Mouse (Mus musculus) intestine, embryonic 14.5 days (tissue): ENCODE measurements around the gene Pfkm. TPM values are rescaled to one million over a fixed set of nuclear protein-coding genes. Genes with fewer than 3 reads are reported as not detected.

Source experiments
- ATAC-seq: fragments of 200-750 bp; cut with Nextera tagmentation; replicated peaks from 2 replicates; pipeline ENCODE4 v1.8.0; 2017; ENCODE audit warnings: low read depth, moderate number of reproducible peaks, moderate TSS enrichment, moderate library complexity; ENCODE audit not compliant: low FRiP score, low TSS enrichment
- DNase-seq: peaks from one replicate; pipeline ENCODE4 v3.0.0-alpha.2; 2018; ENCODE audit warnings: low spot score
- H3K27ac ChIP-seq: fragments of 300-500 bp; sonication (generic); 2 replicates; pipeline ENCODE4 v1.5.1; 2014; ENCODE audit warnings: low read depth, mild to moderate bottlenecking, control low read depth
- H3K27me3 ChIP-seq: fragments of 300-500 bp; sonication (generic); replicated peaks from 2 replicates; pipeline ENCODE4 v1.6.1; 2014; ENCODE audit warnings: low read length, control low read depth; ENCODE audit not compliant: control insufficient read depth, insufficient read depth
- H3K36me3 ChIP-seq: fragments of 300-500 bp; sonication (generic); 2 replicates; pipeline ENCODE4 v1.6.1; 2014; ENCODE audit warnings: low read length, control low read depth; ENCODE audit not compliant: control insufficient read depth, insufficient read depth
- H3K4me1 ChIP-seq: fragments of 300-500 bp; sonication (generic); replicated peaks from 2 replicates; pipeline ENCODE4 v1.6.1; 2014; ENCODE audit warnings: low read length, control low read depth, mixed read lengths; ENCODE audit not compliant: control insufficient read depth, insufficient read depth
- H3K4me2 ChIP-seq: fragments of 300-500 bp; sonication (generic); 2 replicates; pipeline ENCODE4 v1.6.1; 2014; ENCODE audit warnings: low read length
- H3K4me3 ChIP-seq: fragments of 300-500 bp; sonication (generic); 2 replicates; pipeline ENCODE4 v1.5.1; 2014; ENCODE audit warnings: low read depth, low read length, control low read depth, mixed read lengths
- H3K9ac ChIP-seq: fragments of 300-500 bp; sonication (generic); 2 replicates; pipeline ENCODE4 v1.6.1; 2014; ENCODE audit warnings: mild to moderate bottlenecking, low read length
- H3K9me3 ChIP-seq: fragments of 300-500 bp; sonication (generic); 2 replicates; pipeline ENCODE4 v1.6.1; 2016; ENCODE audit warnings: low read length, control low read depth; ENCODE audit not compliant: control insufficient read depth
- WGBS: fragments of 180-500 bp; shearing (Covaris S2); extraction: QIAGEN DNeasy Blood & Tissue Kit; methylation state at CpG from one replicate; pipeline ENCODE4 v1.1.7; 2014; 5-methylcytosine and 5-hydroxymethylcytosine counted together
- polyA plus RNA-seq: library from polyadenylated mRNA; unstranded; fragments of >200 nt; fragmentation: Nextera tagmentation; extraction: Ambion mirVana; gene quantifications from 2 replicates; pipeline ENCODE4 v1.2.1, GENCODE M21; 2014

Gene Pfkm
- polyA plus RNA-seq, 1 experiment from 2014 or later = 28.8 TPM

- H3K9ac ChIP-seq = no peak overlapping the region
- H3K36me3 ChIP-seq = peaks cover 69% of the 10 kb centered on the region
- 58% methylated on average over 7 of the region's 7 CpGs for WGBS
Observed at GRCm38 (mm10) chr15:98139763-98140162, 47.4 kb downstream of the Pfkm start.

GRCm38 (mm10) chr15:98140809-98141208, 48.4 kb downstream of the Pfkm start:
- Histone ChIP-seq H3K4me1 (peaks cover 6% of the 10 kb centered on the region; the same call in 1 of the 2 replicates), H3K4me3 (no peak overlapping the region), H3K27me3 (no peaks in the 10 kb centered on the region), H3K9me3 (no peaks in the 10 kb centered on the region), H3K4me2 (no peak overlapping the region), H3K36me3 (peaks cover 59% of the 10 kb centered on the region), H3K27ac (no peak overlapping the region), H3K9ac (no peak overlapping the region)
- DNase-seq = no peak
- ATAC-seq = no peak
- WGBS = 89% methylated on average over 5 of the region's 5 CpGs

More at GRCm38 (mm10) chr15:98139763-98140162, 47.4 kb downstream of the Pfkm start:
- Histone ChIP-seq H3K4me3 (no peak overlapping the region), H3K27me3 (no peaks in the 10 kb centered on the region), H3K27ac (no peak overlapping the region), H3K9me3 (no peaks in the 10 kb centered on the region), H3K4me1 (peaks cover 5% of the 10 kb centered on the region; the same call in 1 of the 2 replicates), H3K4me2 (no peak overlapping the region)
- peak; percentile 76; the same call in 1 of the 2 replicates for ATAC-seq
- DNase-seq = no peak

GRCm38 (mm10) chr15:98142515-98142914, 50.1 kb downstream of the Pfkm start:
- H3K27ac ChIP-seq = no peak overlapping the region
- ATAC-seq (no peak), DNase-seq (no peak)
- H3K4me2 ChIP-seq = no peak overlapping the region
- H3K9me3 ChIP-seq = no peaks in the 10 kb centered on the region
- peaks cover 43% of the 10 kb centered on the region for H3K36me3 ChIP-seq
- H3K4me1 ChIP-seq = peaks cover 6% of the 10 kb centered on the region; the same call in 1 of the 2 replicates
- no peak overlapping the region for H3K4me3 ChIP-seq
- 86% methylated on average over 10 of the region's 10 CpGs for WGBS
- H3K27me3 ChIP-seq = no peaks in the 10 kb centered on the region
- H3K9ac ChIP-seq = no peak overlapping the region

- Histone ChIP-seq H3K27me3 (no peaks in the 10 kb centered on the region), H3K27ac (peak overlapping the region; percentile 2), H3K36me3 (peaks cover 25% of the 10 kb centered on the region), H3K9me3 (no peaks in the 10 kb centered on the region), H3K9ac (peak overlapping the region; percentile 69), H3K4me3 (peak overlapping the region; percentile 90), H3K4me1 (peaks cover 6% of the 10 kb centered on the region; the same call in 1 of the 2 replicates), H3K4me2 (peak overlapping the region; percentile 82)
- WGBS = under 1% methylated on average over 30 of the region's 36 CpGs
- ATAC-seq (no peak; the same call in none of the 2 replicates), DNase-seq (peak; percentile 56)
Observed at GRCm38 (mm10) chr15:98144861-98145507, 52.6 kb downstream of the Pfkm start.

GRCm38 (mm10) chr15:98145559-98146181, 53.3 kb downstream of the Pfkm start:
- under 1% methylated on average over 38 of the region's 38 CpGs for WGBS
- Histone ChIP-seq H3K4me3 (peak overlapping the region; percentile 90), H3K4me2 (peak overlapping the region; percentile 82), H3K9ac (peak overlapping the region; percentile 69), H3K9me3 (no peaks in the 10 kb centered on the region), H3K27me3 (no peaks in the 10 kb centered on the region), H3K4me1 (peaks cover 6% of the 10 kb centered on the region; the same call in 1 of the 2 replicates), H3K27ac (peak overlapping the region; percentile 16; the same call in 1 of the 2 replicates), H3K36me3 (peaks cover 19% of the 10 kb centered on the region)
- ATAC-seq = peak; percentile 96
- DNase-seq = peak; percentile 91

- 74% methylated on average over 3 of the region's 3 CpGs for WGBS
- no peaks in the 10 kb centered on the region for H3K36me3 ChIP-seq
- no peak overlapping the region for H3K4me2 ChIP-seq
- peaks cover 6% of the 10 kb centered on the region; the same call in 1 of the 2 replicates for H3K4me1 ChIP-seq
- H3K4me3 ChIP-seq = no peak overlapping the region
- H3K9ac ChIP-seq = no peak overlapping the region
- ATAC-seq (no peak), DNase-seq (no peak)
- no peaks in the 10 kb centered on the region for H3K9me3 ChIP-seq
- H3K27me3 ChIP-seq = no peaks in the 10 kb centered on the region
- H3K27ac ChIP-seq = no peak overlapping the region
Observed at GRCm38 (mm10) chr15:98148356-98148755, 56.0 kb downstream of the Pfkm start.

GRCm38 (mm10) chr15:98149166-98149602, 56.8 kb downstream of the Pfkm start:
- DNase-seq (no peak), ATAC-seq (no peak)
- H3K4me2 ChIP-seq = no peak overlapping the region
- no peaks in the 10 kb centered on the region for H3K27me3 ChIP-seq
- H3K4me1 ChIP-seq = peaks cover 6% of the 10 kb centered on the region; the same call in 1 of the 2 replicates
- H3K4me3 ChIP-seq = no peak overlapping the region
- no peak overlapping the region for H3K27ac ChIP-seq
- H3K36me3 ChIP-seq = no peaks in the 10 kb centered on the region
- H3K9ac ChIP-seq = no peak overlapping the region
- H3K9me3 ChIP-seq = no peaks in the 10 kb centered on the region
- 70% methylated on average over 10 of the region's 10 CpGs for WGBS

- no peaks in the 10 kb centered on the region for H3K27me3 ChIP-seq
- no peaks in the 10 kb centered on the region for H3K4me1 ChIP-seq
- H3K27ac ChIP-seq = no peak overlapping the region
- DNase-seq = no peak
- no peak overlapping the region for H3K4me3 ChIP-seq
- no peak for ATAC-seq
- H3K9ac ChIP-seq = no peak overlapping the region
- H3K9me3 ChIP-seq = no peaks in the 10 kb centered on the region
- 71% methylated on average over 7 of the region's 7 CpGs for WGBS
- no peak overlapping the region for H3K4me2 ChIP-seq
- H3K36me3 ChIP-seq = no peaks in the 10 kb centered on the region
Observed at GRCm38 (mm10) chr15:98152916-98153315, 60.5 kb downstream of the Pfkm start.
